Mouse (Mus musculus): ENCODE results near the gene Htr2a.

GRCm38 (mm10) chr14:74697432-74697831 is 56.8 kb downstream of the Htr2a start:
- no peak for TF ChIP-seq CTCF (IDR thresholded peaks at IDR 0.05; ENCODE audit: control insufficient read depth, insufficient read depth, low read length)
- no peak for TF ChIP-seq POLR2A (IDR thresholded peaks at IDR 0.05; ENCODE audit: borderline replicate concordance, control insufficient read depth, low read depth, low read length)
